Mouse (Mus musculus) embryonic stem cell, embryonic (primary cell): Measurements from ENCODE around the gene Cox19.

Experiments
- CTCF ChIA-PET, 4 experiments: fragments of 300-600 bp in 2 of 4; fragments of 350-600 bp in 2 of 4; sonication (Branson Sonifier 250); formaldehyde crosslinking; loops; one replicate each; lab custom pipeline; 2022; ENCODE audit warnings: inconsistent platforms in 2 of 4; lab: Charles Lee
- POLR2A ChIA-PET, 4 experiments: fragments of 300-600 bp in 2 of 4; fragments of 350-600 bp in 2 of 4; sonication (Branson Sonifier 250); formaldehyde crosslinking; loops; one replicate each; lab custom pipeline; 2022; ENCODE audit warnings: antibody characterized with exemption in 4 of 4, inconsistent platforms in 1 of 4; lab: Charles Lee

Cox19 gene

DNA sequence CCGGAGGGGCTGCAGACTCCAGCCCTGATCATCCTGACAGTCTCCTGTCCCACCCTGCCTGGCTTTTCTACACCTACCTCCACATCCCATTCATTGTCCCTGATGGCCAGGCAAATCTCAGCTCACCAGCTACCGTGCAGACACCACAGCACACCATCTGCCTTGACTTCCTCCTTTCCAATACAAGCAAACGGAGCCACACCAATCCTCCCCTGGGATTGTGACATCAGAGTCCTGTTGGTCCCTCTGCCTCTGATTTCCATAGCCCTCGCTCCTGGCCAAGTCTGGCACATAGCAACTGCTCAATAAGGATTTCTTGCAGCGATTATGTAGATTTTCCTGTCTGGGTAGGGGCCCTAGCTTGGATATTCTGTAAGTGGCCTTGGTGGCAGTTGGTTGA lies at the start of gene Cox19:
Gene Cox19, minus strand, starts transcription at position 285 of the 400 bp plus-strand sequence.
- POLR2A ChIA-PET, result interaction anchor here in 2 of 4 experiments (0.6 to 1.9 kb wide), 8 partner anchors 9 to 1233 kb away, joined by 3 to 6 read pairs (median 4); partner anchors contain the start of gene Zfand2a (in 1 of the 2)
- CTCF ChIA-PET, result interaction anchor here in 3 of 4 experiments (0.6 to 10.3 kb wide), 9 partner anchors 7 to 161 kb away, joined by 3 to 114 read pairs (median 6); no protein-coding TSS in a partner anchor

DNA sequence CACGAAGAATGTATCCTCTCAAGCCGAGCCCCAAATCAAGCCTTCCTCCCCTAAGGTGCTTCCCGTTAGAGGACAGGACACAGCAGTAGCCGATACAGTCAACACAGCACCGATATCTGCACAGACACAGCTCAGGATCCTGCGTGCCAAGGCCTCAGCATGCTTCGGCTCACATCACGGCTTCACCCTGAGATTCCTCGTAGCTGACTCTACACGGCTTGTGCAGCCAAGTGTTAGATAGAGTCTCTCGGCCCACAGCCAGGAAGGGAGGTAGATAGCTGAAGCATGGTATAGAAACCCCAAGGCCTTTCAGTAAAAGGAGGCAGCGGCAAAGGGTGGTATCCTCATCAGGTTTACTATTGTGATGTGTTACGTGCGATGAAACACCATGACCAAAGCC lies 48.8 kb upstream of the Cox19 start:
- ChIA-PET CTCF (interaction anchor here in 3 of 4 experiments (0.5 to 3.5 kb wide), 7 partner anchors 36 to 440 kb away, joined by 3 to 32 read pairs (median 3); partner anchors contain the start of genes Cox19 (in 1 of the 3) and Micall2 (in 1 of the 3)), POLR2A (interaction anchor here in 1 of 4 experiments (1.1 kb wide), 1 partner anchor 18 kb away, joined by 3 read pairs; no protein-coding TSS in a partner anchor)

DNA sequence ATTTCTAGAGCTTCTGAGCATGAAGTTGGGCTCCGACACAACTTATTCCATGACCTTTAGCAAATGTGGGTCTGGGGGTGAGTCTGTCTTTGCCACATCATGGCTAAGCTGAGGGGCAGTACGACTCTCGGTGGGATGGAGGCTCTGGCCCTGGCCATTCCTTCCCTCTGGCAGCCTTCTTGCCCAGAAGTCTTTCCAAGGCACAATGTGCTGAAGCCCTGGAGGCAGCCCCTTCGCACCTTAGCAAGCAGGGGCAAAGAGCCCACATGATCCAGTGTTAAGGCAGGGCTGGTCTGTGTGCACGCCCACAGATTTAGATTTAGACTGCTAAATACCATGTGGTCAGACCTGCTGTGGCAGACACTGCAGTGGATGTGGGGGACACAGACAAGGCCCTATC lies 47.6 kb upstream of the Cox19 start:
- POLR2A ChIA-PET, result interaction anchor here (0.7 to 1.9 kb wide), 14 partner anchors 8 to 85 kb away, joined by 3 to 5 read pairs (median 3); partner anchors contain the start of gene 3110082I17Rik (in 1 of the 4)
- CTCF ChIA-PET, result interaction anchor here (0.6 to 3.5 kb wide), 47 partner anchors 9 to 356 kb away, joined by 3 to 32 read pairs (median 4); partner anchors contain the start of genes 3110082I17Rik (in 1 of the 4) and Gpr146 (in 1 of the 4)

DNA sequence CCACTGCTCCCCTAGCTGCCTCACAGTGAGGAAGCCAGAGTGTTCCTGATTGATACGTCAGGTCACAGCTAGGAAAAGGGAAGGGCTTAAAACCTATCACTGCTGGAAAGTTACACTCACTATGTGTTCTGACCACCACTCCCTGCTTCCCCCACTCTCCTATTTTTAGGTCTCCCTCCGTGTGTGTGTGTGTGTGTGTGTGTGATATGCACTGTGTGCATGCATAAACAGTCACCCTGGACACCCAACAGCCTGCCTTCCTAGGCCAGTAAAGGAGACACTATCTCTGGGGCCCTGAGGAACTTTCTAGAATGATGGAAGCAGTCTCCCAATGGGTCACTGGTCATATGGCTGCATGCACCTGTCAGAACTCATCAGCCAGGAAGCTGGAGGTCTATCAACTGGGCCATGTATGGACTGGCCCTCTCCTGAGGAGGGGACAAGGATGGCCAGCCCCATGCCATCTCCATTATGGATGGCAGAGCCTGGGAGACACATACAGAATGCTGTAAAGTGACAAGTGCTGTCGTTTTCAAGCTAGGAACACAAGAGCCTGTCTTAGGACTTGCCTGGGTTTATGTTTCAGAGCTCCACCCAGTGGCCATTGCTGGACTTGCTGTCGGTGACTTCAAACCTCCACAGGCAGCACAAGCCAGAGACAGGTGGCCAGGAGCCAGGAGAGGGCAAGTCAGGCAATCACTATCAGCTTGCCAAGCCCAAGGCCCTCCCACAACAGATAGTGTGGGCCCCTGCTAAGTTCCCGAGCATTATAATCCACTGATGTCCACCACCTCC lies 46.9 kb upstream of the Cox19 start:
- CTCF ChIA-PET, result interaction anchor here (0.6 to 3.5 kb wide), 52 partner anchors 9 to 579 kb away, joined by 3 to 32 read pairs (median 4); partner anchors contain the start of genes 3110082I17Rik (in 1 of the 4) and Gpr146 (in 1 of the 4)
- POLR2A ChIA-PET, result interaction anchor here (0.5 to 1.9 kb wide), 16 partner anchors 8 to 646 kb away, joined by 3 to 5 read pairs (median 4); partner anchors contain the start of gene 3110082I17Rik (in 1 of the 4)

DNA sequence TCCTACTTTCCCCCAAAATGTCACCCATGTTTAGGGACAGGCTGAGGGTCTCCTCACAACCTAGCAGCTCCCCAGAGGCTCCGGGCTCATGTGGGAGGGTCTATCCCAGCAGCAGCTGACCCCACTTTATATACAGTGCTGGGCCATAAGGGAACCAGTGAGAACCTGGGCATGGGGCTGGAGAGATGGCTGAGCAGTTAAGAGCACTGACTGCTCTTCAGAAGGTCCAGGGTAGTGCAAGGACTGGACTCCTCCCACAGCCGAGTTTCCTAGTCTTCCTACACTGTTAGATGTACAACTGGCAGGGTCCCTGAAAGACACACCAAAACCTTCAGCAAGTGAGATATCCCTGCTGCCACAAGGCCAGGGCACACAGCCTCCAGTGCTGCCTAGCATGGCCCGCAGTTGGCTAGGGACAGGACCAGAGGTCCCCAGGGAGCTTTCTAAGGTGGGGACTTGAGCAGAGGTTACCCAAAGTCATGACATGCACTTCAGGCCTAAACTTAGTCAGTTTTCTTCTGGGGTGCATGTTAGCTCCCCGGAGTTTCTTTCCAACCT lies 46.2 kb upstream of the Cox19 start:
- ChIA-PET POLR2A (interaction anchor here in 2 of 4 experiments (1.0 to 1.9 kb wide), 5 partner anchors 10 to 86 kb away, joined by 3 to 5 read pairs (median 4); no protein-coding TSS in a partner anchor), CTCF (interaction anchor here (0.6 to 3.5 kb wide), 16 partner anchors 11 to 578 kb away, joined by 3 to 32 read pairs (median 4); no protein-coding TSS in a partner anchor)

DNA sequence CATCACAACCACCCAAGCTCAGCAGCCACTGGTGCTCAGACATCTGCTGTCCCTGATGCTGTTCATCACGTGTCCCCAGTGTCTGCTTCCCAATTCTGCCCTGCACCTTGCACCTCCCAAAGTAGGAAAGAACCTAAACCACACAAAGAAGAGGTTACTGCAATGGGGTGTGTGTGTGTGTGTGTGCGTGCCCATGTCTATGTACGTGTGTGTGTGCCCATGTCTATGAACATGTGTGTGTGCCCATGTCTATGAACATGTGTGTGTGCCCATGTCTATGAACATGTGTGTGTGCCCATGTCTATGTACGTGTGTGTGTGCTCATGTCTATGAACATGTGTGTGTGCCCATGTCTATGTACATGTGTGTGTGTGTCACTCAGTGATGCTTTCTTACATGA lies 44.3 kb upstream of the Cox19 start:
- POLR2A ChIA-PET, result interaction anchor here in 1 of 4 experiments (1.3 kb wide), 1 partner anchor 16 kb away, joined by 3 read pairs; no protein-coding TSS in a partner anchor
- CTCF ChIA-PET, result interaction anchor here in 1 of 4 experiments (0.7 kb wide), 1 partner anchor 1194 kb away, joined by 3 read pairs; no protein-coding TSS in a partner anchor

DNA sequence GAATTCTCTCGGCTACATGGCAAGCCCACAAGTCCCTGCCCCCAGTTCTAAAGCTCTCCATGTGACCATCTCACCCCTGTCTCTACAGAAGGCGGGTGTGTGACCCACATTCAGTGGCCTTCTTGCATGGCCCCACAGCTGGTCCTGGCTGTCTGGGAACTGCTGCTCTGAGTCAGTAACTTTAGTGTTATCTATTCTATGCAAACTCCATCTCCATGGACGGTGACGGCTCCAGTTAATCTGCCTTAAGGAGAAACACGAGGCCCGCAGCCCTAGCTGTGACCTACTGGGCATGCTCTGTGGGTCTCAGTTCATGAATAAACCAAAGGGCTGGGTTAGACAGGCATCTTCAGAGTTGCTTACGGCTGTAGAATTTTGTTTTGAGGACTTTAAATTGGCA lies 43.2 kb upstream of the Cox19 start:
- ChIA-PET CTCF (interaction anchor here in 2 of 4 experiments (0.5 to 0.9 kb wide), 3 partner anchors 10 to 231 kb away, joined by 3 to 6 read pairs (median 3); no protein-coding TSS in a partner anchor), POLR2A (interaction anchor here in 1 of 4 experiments (1.7 kb wide), 1 partner anchor 12 kb away, joined by 4 read pairs; no protein-coding TSS in a partner anchor)

DNA sequence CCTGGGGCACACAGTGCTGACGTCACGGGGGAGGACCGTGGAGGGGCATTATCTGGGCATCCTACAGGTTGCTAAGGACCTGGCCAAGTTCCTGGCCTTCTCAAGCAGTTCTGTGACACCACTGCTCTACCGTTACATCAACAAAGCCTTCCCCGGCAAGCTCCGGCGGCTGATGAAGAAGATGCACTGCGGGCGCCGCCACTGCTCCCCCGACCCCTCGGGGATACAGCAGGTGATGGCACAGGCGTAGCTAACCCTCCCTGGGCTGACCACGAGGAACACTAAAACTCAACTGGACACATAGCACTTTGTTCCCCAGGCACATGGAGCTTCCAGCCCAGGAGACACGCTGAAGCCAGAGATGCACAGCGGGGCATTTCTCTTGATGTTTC lies 42.0 kb upstream of the Cox19 start:
- ChIA-PET CTCF (interaction anchor here in 1 of 4 experiments (0.5 kb wide), 1 partner anchor 52 kb away, joined by 3 read pairs; no protein-coding TSS in a partner anchor), POLR2A (interaction anchor here in 2 of 4 experiments (1.3 to 1.7 kb wide), 2 partner anchors 11 to 19 kb away, joined by 3 to 4 read pairs; no protein-coding TSS in a partner anchor)

DNA sequence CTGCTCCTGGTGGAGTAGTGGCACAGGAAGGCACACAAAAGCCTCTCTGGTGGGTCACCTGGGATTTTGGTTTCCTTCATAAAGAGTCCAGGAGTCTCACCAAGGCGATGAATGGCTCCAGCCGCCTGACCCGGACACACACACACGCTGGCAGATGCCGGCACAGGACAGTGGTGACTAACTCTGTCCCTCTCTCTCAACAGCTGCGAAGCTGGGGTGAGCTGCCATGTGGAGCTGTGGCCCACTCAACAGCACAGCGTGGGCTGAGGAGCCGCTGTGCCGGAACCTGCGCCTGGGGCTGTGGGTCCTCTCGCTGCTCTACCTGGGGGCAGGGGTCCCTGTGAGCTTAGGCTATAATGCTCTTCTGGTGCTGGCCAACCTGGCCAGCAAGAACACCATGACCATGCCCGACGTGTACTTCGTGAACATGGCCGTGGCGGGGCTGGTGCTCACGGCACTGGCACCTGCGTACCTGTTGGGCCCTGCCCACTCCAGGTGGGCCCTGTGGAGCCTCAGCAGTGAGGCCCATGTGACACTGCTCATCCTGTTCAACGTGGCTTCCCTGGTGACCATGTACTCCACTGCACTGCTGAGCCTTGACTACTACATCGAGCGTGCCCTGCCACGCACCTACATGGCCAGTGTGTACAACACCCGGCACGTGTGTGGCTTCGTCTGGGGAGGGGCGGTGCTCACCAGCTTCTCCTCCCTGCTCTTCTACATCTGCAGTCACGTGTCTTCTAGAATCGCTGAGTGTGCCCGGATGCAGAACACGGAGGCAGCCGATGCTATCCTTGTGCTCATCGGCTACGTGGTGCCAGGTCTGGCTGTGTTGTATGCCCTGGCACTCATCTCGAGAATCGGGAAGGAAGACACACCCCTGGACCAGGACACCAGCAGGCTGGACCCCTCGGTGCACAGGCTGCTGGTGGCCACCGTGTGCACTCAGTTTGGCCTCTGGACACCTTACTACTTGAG lies 41.3 kb upstream of the Cox19 start:
- CTCF ChIA-PET, result interaction anchor here in 1 of 4 experiments (0.7 kb wide), 1 partner anchor 121 kb away, joined by 3 read pairs; no protein-coding TSS in a partner anchor
- POLR2A ChIA-PET, result interaction anchor here in 2 of 4 experiments (1.0 to 1.6 kb wide), 3 partner anchors 11 to 18 kb away, joined by 3 to 8 read pairs (median 3); no protein-coding TSS in a partner anchor

DNA sequence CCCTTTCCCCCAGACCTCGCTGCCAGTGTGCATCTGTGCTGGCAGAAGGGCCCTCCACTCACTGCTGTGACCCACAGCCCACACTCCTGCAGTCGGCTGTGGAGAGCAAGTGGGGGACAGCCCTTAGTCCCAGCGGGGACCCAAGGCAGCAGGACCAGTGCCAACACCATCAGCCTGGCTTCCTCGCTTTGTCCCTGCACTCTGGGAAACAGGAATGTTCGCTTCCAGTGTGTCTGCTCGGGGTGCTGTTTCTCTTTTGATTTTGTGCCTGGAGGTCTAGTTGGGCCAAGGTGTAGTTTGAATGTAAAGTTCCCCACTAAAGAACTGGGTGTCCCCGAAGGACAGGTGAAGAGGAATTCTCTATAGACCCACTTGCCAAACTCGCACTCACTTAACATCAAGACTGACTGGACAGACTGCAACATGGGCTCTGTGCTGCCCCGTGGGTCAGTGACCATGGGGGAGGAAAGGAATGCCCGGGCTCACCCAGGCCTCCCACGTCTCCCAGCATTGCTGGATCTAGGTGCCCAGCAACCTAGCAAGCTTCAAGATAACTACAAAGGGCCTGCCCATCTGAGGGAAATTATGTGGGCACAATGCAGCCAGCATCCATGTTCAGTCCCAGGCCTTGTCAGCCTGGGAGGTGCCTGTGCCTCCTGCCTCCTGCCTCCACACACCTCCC lies 40.2 kb upstream of the Cox19 start:
- ChIA-PET CTCF (interaction anchor here in 1 of 4 experiments (0.7 kb wide), 1 partner anchor 122 kb away, joined by 3 read pairs; no protein-coding TSS in a partner anchor), POLR2A (interaction anchor here in 2 of 4 experiments (1.0 to 1.6 kb wide), 2 partner anchors 10 to 11 kb away, joined by 3 to 8 read pairs; no protein-coding TSS in a partner anchor)

DNA sequence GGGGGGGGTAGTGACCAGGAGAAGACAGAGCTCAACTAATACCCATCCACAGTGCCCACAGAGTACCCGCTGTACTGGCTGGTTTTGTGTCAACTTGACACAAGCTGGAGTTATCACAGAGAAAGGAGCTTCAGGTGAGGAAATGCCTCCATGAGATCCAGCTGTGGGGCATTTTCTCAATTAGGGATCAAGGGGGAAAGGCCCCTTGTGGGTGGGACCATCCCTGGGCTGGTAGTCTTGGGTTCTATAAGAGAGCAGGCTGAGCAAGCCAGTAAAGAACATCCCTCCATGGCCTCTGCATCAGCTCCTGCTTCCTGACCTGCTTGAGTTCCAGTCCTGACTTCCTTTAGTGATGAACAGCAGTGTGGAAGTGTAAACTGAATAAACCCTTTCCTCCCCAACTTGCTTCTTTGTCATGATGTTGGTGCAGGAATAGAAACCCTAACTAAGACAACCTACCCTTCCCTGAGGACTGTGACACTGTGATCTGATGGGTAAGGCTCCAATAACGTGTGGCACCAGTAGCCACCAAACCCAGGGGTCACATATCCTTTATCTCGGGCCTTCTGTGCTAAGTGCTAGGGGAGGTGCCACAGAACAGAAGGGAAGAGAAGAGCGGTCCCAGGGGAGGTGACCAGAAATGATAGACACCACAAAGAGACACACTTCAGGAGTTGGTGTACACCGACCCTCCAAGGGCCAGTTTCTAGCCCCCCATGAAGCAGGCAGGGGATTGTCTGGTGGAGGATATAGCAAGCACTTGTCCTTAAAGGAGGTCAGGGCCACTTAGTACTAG lies 39.3 kb upstream of the Cox19 start:
- CTCF ChIA-PET, result interaction anchor here in 2 of 4 experiments (1.2 to 1.8 kb wide), 2 partner anchors 8 kb away, joined by 5 to 7 read pairs; no protein-coding TSS in a partner anchor
- POLR2A ChIA-PET, result interaction anchor here in 3 of 4 experiments (0.5 to 1.7 kb wide), 4 partner anchors 8 to 62 kb away, joined by 4 to 6 read pairs (median 5); partner anchors contain the start of gene Gpr146 (in 1 of the 3)

DNA sequence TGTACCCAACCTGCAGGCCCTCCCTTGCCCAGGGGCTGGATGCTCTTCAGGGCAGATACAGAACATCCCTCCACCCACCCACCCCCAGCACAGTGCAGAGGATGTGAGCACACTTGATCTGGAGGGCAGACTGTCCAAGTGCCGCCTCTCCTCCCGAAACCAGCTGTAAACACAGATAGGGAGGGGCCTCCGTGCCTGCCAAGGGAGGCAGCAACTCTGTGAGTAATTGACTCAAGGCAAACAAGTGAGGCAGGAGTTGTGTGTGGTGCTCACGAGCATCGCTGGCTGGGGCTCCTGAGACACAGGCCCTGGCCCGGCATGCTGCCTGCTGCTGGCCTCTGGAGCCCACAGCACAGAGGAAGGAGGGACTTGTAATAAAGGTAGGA lies 38.5 kb upstream of the Cox19 start:
- ChIA-PET CTCF (interaction anchor here in 2 of 4 experiments (1.2 to 1.8 kb wide), 3 partner anchors 9 to 58 kb away, joined by 3 to 7 read pairs (median 5); no protein-coding TSS in a partner anchor), POLR2A (interaction anchor here in 2 of 4 experiments (1.1 to 1.7 kb wide), 4 partner anchors 9 to 77 kb away, joined by 3 to 6 read pairs (median 4); partner anchors contain the start of gene Gpr146 (in 1 of the 2))

DNA sequence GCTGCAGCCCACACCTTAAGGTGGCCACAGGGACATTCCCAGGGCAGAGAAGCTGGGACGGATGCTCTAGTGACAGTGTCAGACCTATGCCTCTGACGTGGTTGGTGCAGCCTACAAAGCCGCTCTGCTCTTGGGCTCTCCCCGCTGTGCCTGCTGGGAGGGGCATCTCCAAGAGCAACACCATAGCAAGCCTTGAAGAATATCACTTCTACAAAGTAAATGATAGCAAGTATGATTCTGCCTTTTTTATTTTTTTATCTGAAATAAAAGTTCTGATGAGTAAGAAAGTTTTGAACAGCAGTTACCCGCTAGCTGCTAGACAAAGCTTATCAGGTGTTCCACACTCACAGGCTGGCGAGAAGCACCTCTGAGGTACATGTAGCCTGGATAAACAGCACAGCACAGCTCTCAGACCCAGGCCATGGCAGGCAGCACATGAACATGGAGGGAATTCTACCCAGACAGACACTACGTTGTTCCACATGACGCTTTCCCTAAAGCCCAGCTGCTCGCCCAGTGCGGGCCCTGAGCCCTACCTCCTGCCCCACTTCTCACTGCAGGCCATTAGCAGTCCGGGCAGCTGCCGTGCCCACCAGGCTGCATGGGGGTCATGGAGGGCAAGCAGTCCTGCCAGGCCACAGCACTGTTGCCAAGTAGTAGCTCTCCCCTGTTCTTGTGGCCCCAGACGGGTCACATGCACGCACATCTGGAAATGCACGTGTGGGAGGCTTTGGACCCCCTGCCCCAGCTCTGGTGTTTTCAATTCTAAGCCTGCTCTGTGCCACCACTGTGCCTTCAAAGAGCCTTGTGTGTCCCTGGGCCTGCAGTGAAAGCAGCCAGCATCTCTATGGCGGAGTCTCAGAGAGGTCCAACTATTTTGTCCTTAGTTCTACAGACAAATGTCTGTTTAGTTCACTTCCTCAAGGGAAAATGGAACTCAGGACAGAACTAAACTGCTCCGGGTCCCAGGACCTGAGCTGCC lies 37.8 kb upstream of the Cox19 start:
- ChIA-PET POLR2A (interaction anchor here in 2 of 4 experiments (1.1 to 1.7 kb wide), 5 partner anchors 8 to 77 kb away, joined by 3 to 6 read pairs (median 4); partner anchors contain the start of gene Gpr146 (in 1 of the 2)), CTCF (interaction anchor here in 3 of 4 experiments (0.5 to 1.8 kb wide), 6 partner anchors 9 to 57 kb away, joined by 3 to 7 read pairs (median 3); no protein-coding TSS in a partner anchor)

DNA sequence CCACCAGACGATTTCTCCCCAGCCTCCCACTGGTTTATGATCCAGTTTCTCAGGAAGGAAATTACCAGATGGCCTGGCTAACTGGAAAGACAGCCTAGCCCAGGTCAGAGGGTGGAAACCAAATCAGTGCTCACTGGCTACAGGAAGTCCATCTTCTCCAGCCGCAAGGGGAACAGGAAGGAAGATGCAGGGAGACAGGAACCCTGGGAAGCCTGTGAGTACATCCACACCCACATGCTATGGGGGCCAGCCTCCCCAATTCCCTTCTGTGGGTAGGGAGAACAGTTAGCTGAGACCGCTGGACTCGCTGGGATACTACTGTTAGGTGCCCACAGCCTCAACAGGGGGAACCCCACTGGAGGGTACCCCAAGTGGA lies 37.0 kb upstream of the Cox19 start:
- CTCF ChIA-PET, result interaction anchor here in 3 of 4 experiments (0.5 to 1.8 kb wide), 5 partner anchors 10 to 57 kb away, joined by 3 to 7 read pairs (median 3); no protein-coding TSS in a partner anchor
- POLR2A ChIA-PET, result interaction anchor here in 2 of 4 experiments (0.7 to 1.7 kb wide), 3 partner anchors 9 to 23 kb away, joined by 3 to 4 read pairs (median 3); no protein-coding TSS in a partner anchor
